Mouse (Mus musculus) brain, embryonic 18.5 days (tissue): ENCODE measurements around the gene Cmtm3.

Experiments used
- DNase-seq: peaks from one replicate; pipeline ENCODE4 v3.0.0-alpha.2; 2012; ENCODE audit warnings: low read depth, low spot score

The Cmtm3 gene

DNA sequence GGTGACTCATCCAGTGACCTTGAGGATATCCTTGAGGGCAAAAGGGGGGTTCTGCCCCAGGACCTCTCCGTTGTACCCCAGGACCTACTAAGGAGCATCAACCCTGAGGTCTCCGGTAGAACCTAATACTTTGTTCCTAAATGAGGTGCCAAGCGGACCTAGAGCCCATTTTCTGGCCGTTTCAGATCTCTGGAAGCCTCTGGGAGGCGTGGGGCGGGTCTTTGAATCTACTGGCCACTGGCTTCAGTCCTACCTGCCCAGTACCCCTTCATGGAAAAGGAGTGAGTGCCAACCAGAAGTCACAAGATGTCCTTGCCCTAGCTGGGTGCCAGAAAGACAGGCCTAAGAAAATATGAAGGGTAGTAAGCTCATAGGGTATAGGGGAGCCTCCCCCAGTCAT lies 2.5 kb downstream of the Cmtm3 start:
- no peak for DNase-seq

DNA sequence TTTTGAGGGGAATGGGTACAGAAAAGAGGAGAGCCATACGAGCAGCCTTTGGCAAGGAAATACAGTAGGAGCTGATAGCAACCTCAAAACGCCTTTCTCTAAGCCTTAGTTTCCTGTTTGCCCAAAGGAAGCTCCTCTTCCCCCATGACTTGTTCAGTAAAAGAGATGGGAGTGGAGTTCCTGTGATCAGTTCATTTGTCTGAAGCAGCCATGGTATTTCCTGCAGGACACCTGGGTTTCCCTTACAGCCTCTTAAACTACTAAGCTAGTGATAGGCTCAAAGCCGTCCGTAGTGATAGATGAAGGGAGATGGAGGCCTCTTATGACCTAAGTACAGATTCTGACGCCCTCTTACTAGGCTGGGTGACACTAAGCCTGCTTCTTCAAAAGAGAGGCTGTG lies 3.2 kb downstream of the Cmtm3 start:
- DNase-seq = no peak

DNA sequence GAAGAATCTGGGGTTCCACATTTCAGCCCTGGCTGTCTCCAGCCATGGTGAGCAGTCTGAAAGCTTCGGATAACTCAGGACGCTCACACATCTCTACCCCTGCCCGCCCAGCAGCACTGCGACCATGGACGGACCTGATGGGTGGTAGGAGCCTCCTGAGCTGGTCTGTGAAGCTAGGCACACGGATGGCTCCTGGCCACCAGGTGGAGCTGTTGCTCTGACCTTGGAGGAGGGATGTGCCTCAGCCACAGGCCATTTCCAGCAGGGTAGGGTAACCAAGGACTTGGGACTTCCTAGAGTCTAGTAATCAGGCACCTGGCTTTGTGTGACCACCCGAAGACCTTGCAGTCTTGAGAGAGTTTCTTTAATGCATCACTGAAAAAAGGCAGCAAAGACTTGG lies 4.7 kb downstream of the Cmtm3 start:
- peak; percentile 39 for DNase-seq

DNA sequence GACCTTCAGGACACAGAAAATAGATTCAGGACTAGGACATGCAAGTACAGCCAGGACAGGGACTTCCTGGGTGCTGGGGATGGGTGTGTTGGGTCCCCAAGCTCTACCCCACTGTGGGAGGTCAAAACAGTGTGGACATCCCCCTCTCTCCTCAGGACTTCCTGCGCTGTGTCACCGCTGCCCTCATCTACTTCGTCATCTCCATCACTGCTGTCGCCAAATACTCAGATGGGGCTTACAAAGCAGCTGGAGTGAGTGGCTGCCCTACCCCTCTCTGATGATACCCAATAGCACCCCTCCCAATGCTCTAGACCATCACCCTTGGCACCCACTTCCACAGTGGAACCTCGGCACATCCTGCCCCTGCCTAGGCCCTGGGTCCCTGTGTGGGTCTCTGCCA lies 5.4 kb downstream of the Cmtm3 start:
- DNase-seq = no peak

DNA sequence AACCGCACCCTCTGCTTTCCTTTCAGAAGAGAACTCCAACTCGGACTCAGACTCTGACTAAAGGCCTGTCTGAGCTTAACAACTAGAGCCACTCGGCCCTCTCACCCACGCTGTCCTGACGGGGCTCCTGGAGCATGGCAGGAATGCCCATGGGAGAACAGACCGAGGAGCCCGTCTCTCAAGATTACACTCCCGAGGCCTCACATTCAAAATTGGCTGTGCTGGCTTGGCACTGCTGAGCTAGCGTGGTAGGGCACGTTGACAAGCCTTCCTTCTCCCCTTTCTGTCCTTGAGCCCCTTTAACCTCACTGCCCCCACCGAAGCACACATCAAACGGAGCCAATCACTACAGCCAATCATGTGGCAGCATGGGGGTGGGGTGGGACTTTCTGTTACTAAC lies 7.5 kb downstream of the Cmtm3 start:
- no peak for DNase-seq

DNA sequence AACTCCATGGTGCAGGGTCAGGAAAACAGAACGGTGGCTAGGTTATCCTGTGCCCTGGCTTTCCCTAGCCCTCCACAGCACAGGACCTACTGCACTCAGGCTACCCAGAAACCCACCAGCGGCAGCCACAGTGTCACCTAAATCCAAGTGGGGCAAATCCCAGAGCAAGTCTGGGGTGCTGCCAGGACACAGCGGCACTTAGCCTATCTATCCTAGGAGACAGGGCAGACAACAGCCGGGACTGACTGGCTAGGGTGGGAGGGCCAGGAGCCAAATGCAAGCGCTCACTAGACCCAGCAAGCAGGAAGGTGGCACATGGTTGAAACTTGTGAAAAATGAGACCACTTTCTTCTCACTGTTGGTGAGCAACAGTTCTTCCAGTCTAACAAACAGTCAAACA lies 9.8 kb downstream of the Cmtm3 start:
- no peak for DNase-seq

DNA sequence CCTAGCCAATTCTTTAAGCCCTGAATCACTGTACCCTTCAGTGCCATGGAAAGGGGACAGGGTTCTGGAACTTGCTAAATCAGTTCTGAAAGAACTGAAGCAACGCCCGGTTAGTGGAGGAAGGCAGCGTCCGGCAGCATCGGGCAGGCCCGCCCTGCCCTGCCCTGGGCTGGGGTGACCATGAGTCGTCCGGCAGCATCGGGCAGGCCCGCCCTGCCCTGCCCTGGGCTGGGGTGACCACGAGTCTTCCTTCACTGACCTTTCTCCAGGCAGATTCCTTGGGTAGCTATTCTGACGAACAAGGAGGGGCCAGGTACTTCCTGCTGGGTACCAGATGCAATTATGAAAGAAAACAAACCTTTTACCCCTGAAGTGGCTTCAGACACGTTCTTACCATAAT lies 10.8 kb downstream of the Cmtm3 start:
- no peak for DNase-seq

DNA sequence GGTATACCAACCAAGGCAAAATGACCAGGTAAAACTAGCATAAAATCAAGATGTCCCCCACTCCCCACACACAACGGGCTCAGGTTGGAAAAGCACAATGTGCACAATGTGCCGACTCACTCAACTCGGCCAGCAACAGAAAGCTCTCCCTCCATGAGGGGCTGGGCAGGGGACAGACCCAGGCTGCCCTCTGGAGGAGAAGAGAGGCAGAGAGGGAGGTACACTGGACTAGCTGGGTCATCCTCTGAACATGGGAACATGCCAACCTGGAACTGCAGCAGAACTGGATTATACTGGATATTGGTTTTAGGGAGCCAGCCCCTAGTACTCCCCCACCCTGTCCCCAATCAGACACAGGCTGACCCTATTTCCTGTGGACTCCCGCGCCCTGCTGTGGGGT lies 14.0 kb downstream of the Cmtm3 start:
- no peak for DNase-seq

DNA sequence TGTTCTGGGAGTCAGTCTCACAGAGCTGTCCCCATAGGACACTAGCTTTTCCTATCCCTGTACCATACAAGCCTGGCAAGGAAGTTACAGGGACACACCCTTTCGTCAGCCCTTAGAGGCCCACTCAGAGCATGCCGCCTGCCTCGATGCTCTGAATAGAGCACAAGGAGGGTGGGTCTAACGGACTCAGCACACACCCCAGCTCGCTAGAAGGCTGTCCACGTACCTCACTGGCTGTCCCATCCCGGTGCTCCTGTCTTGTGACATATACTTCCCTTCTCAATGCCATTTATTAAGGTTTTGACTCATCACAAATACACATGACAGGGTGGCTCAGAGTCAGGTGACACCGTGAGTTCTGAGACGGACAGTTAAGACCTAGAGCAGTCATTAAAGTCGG lies 15.3 kb downstream of the Cmtm3 start:
- DNase-seq = no peak

DNA sequence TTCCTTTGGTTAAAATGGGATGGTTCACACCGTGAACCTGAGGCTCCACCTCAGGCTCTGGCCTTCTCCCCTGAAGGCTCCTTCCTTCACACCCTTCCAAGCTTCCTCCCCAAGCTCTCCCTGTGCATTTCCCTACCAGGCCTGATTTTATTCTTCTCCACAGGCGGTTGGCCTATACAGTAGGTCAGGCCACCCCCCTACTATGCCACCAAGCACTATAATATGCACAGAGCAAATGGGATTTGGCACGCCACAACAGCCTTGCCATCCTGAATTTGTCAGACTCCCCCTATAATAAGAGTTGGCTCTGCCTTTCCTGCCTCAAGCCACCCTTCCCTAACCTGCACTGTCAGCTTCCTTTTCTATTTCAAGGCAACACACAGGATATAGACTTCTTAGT lies 19.4 kb downstream of the Cmtm3 start:
- no peak for DNase-seq

DNA sequence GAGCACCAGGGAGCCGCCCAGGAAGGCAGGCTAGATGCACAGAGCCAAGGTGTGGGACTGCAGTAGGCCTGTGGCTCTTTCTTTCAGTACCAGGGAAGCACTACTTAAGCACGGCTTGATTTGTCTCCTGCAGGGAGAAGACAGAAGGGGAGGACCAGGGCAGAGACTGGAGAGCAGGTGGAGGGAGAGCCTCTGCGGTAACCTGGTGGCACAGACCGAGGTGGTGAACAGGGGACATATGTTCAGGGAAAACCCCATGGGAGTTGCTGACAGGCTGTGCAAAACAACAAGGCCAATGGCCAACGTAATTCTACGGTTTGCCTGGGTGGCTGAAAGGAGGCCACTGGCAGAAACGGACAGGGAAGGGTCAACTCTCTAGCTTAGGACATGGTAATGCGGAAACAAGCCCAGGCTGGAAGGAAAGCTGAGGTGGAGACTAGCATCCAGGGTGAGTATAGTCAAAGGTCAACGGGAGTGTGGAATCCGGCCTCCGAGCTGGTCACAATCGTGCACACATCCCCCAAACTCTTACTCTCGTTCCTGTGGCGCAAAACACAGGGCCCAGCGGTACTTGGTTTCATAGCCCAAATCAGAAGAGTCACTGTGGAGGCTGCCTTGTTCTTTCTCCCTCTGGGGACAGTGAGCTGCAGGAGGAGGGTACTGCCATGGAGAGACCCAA lies 20.7 kb downstream of the Cmtm3 start:
- DNase-seq = no peak

DNA sequence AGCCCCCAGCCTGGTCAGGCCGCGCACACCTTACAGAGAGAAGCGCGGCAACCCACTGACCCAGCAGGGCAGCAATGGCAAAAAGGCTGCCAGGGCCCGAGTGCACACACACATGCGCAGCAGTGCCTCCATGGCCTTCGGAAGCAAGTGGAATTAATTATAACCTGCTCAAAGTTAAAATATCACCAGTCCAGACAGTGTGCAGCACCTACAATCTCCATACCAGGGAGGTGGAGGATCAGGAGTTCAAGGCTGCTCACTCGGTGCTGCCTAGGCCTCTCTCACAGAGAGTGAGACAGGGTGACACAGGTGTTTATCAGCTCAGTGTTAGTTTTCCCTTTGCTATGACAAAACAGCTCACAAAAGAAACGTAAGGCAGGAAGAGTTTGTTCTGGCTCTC lies 26.5 kb downstream of the Cmtm3 start:
- no peak for DNase-seq

DNA sequence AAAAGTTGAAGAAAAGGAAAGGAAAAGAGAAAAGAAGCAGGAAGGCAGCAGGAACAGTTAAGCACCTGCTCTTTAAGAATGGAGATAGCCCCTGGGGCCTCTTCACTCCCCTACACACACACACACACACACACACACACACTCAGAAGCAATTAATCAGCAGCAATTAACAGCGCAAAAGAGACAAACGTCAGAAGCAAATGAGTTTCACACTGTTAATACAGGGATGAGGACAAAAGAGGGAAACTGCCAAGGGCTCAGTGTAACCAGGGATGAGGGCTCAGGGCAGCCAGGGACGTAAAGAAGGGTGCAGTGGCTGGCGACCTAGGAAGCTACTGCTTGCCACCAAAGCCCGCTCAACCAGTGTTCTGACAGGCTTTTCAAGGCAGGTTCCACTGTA lies 28.2 kb downstream of the Cmtm3 start:
- no peak for DNase-seq

DNA sequence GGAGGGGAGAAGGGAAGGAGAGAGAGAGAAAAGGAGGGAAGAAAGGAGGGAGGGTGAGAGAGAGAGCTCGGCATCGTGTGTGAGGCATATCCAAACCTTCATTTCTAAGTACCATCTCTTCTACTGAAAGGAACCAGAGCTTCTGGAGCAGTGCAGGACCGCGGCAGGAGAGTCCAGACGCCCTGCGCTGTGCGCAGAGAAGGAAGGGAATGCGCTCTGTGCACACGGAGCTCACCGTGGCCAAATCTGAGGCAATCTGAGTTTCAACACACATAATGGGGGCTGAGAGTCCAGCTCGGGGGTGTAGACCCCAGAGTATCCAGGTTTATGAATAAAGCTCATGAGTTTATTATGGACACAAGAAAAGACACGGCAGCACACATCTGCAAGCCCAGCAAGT lies 30.4 kb downstream of the Cmtm3 start:
- DNase-seq = no peak

DNA sequence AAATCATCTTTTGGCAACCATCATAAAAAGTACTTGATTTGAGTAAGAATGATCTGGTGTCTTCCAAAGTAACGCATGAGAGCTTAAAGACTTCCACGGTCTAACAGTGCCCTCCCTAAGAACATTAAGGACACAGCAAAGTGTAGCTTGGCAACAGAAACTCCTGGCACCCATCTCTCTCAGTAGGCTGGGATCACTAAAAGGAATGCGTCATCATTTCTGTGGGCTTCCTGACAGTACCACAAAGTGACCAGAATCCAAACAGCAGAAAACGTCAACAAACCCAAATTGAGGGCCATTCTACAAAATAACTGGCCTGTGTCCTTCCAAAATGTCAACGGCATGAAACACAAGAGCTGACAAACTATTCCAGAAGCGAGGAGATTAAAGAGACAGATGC lies 30.9 kb downstream of the Cmtm3 start:
- DNase-seq = no peak

DNA sequence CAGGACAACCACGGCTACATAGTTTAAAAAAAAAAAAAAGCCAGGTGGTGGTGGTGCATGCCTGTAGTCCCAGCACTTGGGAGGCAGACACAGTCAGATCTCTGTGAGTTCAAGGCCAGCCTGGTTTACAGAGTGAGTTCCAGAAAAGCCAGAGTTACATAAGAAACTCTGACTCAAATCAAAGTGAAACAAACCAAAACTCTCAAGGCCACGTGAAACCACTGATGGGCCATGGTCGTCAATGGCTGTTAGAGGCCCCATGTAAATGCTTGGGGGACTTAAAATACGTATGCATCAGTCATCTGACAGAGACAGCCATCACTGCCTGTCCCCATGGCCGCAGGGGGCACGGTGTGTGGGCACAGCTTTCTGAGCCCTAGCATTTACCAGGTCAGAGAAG lies 31.9 kb downstream of the Cmtm3 start:
- no peak for DNase-seq

DNA sequence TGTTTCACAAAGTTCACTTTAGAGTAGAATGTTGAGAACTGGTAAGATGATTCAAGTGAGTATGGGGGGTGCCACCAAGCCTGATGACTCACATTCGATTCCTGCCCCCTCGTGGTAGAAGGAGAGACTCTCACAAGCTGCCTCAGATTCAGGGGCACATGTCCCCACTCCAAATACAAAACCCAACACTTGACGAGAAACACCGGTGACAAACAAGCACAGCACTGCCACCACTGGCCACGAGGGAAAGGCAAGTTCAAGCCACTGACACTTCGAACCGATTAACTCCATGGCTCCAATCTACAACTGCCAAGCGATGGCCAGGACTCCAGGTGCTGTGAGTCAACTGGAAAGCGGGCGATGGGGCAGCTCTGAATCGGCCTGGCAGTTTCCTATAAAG lies 34.6 kb downstream of the Cmtm3 start:
- DNase-seq = no peak

DNA sequence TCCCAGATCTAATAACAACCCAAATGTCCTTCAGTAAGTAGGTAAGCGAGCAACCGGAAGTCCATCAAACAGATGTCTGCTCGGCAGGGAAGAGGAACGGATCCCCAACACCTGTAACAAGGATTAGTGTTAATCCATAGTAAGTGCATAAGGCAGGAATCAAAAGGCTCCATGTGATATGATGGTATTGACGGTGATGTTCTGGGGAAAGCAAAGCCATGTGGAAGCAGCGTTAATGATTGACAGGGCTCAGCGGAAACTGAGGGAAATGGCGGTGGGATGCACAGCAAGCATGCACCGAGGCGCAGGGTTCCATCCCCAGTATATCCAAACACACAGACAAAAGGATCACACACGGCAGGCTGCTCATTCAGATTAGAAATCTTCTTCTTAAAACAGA lies 35.1 kb downstream of the Cmtm3 start:
- no peak for DNase-seq

DNA sequence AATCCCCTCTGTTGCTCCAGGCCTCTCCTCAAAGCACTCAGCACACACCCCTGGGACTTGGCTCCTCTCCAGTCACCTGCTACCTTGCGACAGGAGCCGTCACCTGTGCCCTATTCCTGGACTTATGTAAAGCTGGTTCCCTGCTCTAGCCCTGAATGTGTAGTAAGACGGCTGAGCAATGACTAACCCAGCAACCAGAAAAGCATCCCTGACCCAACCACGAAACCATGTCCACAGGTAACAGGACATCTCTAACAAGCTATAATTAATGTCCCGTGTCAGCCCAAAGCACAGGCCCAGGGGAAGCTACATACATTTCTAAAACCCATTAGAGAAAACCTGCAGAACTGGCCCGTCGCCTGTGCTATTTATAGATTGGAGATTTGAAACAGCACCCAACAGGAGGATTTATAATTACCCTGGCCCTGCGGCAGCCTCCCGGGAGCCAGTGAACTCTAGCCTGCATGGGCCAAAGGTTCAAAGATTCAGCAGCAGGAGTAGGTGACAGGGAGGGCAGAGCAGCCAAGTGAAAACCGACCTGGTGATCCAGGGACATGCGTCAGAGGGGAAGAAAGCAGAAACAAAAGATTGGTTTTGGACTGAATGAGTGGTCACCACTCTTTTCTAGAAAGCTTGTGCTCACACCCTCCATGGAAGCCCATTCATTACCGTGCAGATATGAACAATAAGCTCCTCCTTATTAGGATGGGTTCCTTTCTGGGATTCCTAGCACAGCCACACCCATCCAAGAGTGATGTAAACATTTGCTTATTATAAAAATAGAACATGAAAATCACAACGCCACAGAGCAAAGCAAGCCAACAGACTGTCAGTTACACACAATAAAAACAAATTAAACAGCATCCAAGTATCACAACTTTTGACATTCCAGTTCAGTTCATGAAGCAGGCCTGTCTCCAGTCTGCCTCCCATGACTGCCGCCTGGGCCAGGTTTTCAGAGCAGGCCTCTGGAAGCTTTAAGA lies 35.9 kb downstream of the Cmtm3 start:
- DNase-seq = no peak

DNA sequence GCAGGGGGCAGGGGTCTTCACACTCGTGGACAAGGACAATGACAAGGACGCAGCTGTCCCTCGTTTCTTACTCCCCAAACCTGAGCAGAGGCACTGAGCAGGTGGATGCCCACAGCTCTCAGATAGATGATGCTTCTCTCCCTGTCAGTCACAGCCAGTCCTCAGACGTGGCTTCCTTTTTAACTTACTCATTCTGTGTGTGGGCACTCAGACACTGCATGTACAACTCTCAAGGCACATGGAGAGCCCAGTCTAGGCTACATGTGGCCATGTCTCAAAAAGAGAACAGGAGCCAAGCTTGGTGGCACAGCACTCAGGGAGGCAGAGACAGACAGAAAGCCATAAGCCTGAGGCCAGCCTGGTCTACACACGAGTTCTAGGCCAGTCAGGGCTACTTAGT lies 36.7 kb downstream of the Cmtm3 start:
- no peak for DNase-seq

DNA sequence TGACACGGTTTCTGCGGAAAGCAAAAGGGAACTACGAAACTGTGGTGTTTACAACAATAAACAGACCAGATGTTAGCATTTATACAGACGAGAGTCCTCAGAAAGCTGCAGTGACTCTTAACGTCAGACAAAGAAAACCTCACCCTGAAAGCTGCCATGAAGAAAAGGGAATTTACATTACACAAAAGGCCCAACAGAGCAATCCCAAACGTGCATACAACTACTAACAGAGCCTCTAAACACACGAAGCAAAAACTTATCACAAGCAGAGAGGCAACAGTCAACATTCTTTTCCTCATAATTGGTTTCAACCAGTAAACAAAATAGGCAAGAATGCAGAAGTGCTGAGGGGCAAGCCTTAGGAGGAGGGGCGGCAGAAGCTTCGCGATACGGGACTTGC lies 37.5 kb downstream of the Cmtm3 start:
- DNase-seq = no peak

DNA sequence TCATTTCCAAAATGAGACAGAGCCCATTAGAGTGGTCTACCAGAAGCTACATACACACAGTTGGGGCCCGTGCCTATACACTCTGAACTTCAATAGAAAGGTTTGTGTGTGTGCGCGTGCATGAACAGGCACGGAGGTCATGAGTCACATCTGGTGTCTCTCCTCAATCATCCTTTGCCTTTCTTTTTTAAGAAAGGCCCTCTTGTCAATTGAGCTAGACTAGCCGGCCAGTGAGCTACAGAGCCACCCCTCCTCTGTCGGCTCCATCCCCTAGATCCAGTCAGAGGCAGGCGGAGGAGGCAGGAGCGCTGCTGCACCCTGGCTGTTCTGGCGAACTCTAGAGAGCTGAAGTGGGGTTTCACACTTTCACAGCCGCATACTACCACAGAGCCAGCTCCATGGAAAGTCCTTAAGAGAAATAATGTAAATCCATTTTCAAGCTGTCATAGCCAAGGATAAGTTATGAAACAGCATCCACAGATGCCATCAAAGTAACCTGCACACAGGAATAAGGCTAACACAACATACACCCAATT lies 40.2 kb downstream of the Cmtm3 start:
- DNase-seq = no peak

DNA sequence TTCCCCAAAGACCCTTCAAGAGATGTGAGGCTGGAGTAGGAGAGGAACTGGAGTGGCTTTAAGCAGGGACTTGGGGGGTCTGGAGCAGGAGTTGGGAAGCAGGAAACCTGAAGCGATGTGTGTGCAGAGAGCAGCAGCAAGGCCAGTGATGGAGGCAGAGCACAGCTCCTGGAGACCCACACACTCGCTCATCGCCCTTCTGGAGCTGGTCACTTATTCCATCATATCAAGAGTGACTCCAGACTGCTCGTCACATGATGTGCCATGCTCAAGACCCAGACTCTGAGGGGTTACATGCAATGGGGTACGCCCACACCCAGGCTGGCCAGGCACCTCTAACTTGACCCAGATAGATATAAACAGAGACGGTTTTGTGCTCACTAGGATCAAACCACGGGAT lies 41.1 kb downstream of the Cmtm3 start:
- no peak for DNase-seq
